Mouse (Mus musculus) stomach, postnatal 0 days (tissue): ENCODE data around the gene Zmat1. TPM values are rescaled to one million over a fixed set of nuclear protein-coding genes. Genes with fewer than 3 reads are reported as not detected.

ENCODE experiments used
- ATAC-seq: fragments of 200-750 bp; cut with Nextera tagmentation; 2 replicates; pipeline ENCODE4 v1.8.0; 2017; ENCODE audit not compliant: low FRiP score, low TSS enrichment
- DNase-seq: peaks from one replicate; pipeline ENCODE4 v3.0.0-alpha.2; 2016; ENCODE audit warnings: low spot score
- H3K27ac ChIP-seq: fragments of 300-500 bp; sonication (generic); replicated peaks from 2 replicates; pipeline ENCODE4 v1.5.1; 2014; ENCODE audit warnings: mild to moderate bottlenecking, control low read depth
- H3K27me3 ChIP-seq: fragments of 300-500 bp; sonication (generic); 2 replicates; pipeline ENCODE4 v1.6.1; 2014; ENCODE audit warnings: low read length; ENCODE audit not compliant: control insufficient read depth, insufficient read depth
- H3K36me3 ChIP-seq: fragments of 300-500 bp; sonication (generic); 2 replicates; pipeline ENCODE4 v1.6.1; 2014; ENCODE audit warnings: low read length, mixed read lengths; ENCODE audit not compliant: control insufficient read depth, insufficient read depth
- H3K4me1 ChIP-seq: fragments of 300-500 bp; sonication (generic); replicated peaks from 2 replicates; pipeline ENCODE4 v1.6.1; 2014; ENCODE audit warnings: antibody characterized with exemption; ENCODE audit not compliant: control insufficient read depth, insufficient read depth
- H3K4me2 ChIP-seq: fragments of 300-500 bp; sonication (generic); replicated peaks from 2 replicates; pipeline ENCODE4 v1.6.1; 2014; ENCODE audit warnings: low read depth, mild to moderate bottlenecking, control low read depth, moderate library complexity
- H3K4me3 ChIP-seq: fragments of 300-500 bp; sonication (generic); 2 replicates; pipeline ENCODE4 v1.5.1; 2014; ENCODE audit warnings: low read depth, low read length, control low read depth
- H3K9ac ChIP-seq: fragments of 300-500 bp; sonication (generic); 2 replicates; pipeline ENCODE4 v1.6.1; 2014; ENCODE audit warnings: mild to moderate bottlenecking, low read length, control low read depth, mixed read lengths
- H3K9me3 ChIP-seq: fragments of 300-500 bp; sonication (generic); 2 replicates; pipeline ENCODE4 v1.6.1; 2016; ENCODE audit warnings: low read length; ENCODE audit not compliant: control insufficient read depth
- CTCF ChIP-seq: IDR thresholded peaks from 2 replicates; pipeline ENCODE4 v1.5.1; 2016; ENCODE audit warnings: antibody characterized with exemption, low read depth, mild to moderate bottlenecking, moderate library complexity
- EP300 ChIP-seq: optimal IDR thresholded peaks from 2 replicates; pipeline ENCODE3; 2016; ENCODE audit warnings: antibody characterized with exemption
- WGBS: fragments of 180-500 bp; shearing (Covaris S2); extraction: QIAGEN DNeasy Blood & Tissue Kit; methylation state at CpG from one replicate; pipeline ENCODE4 v1.1.7; 2014; 5-methylcytosine and 5-hydroxymethylcytosine counted together
- polyA plus RNA-seq: library from polyadenylated mRNA; unstranded; fragments of >200 nt; fragmentation: Nextera tagmentation; extraction: Ambion mirVana; gene quantifications from 2 replicates; pipeline ENCODE4 v1.2.1, GENCODE M21; 2015

Gene Zmat1
- polyA plus RNA-seq, 1 experiment from 2014 or later, result 2.2 TPM

- Histone ChIP-seq H3K27me3 (no peaks in the 10 kb centered on the region), H3K4me2 (peak overlapping the region; percentile 44), H3K4me1 (no peaks in the 10 kb centered on the region), H3K4me3 (peak overlapping the region; percentile 59), H3K27ac (no peak overlapping the region), H3K9ac (no peak overlapping the region), H3K9me3 (no peaks in the 10 kb centered on the region), H3K36me3 (no peaks in the 10 kb centered on the region)
- no peak for DNase-seq
- no peak for TF ChIP-seq EP300
- no peak for TF ChIP-seq CTCF
- no peak for ATAC-seq
- 27% methylated on average over 5 of the region's 5 CpGs for WGBS
Measured at GRCm38 (mm10) chrX:135008021-135008420, 988 bp downstream of the Zmat1 start.

GRCm38 (mm10) chrX:134964546-134964945, 44.5 kb downstream of the Zmat1 start, which contains the start of gene Nxf2:
Gene Nxf2, minus strand, starts transcription at chrX:134964754.
- Histone ChIP-seq H3K9me3 (no peaks in the 10 kb centered on the region), H3K4me1 (no peaks in the 10 kb centered on the region), H3K36me3 (no peaks in the 10 kb centered on the region), H3K27ac (no peak within 1 kb of the TSS), H3K4me3 (peak within 1 kb of the TSS; percentile 24; the same call in 1 of the 2 replicates), H3K27me3 (no peaks in the 10 kb centered on the region), H3K4me2 (peak within 1 kb of the TSS; percentile 40), H3K9ac (no peak within 1 kb of the TSS)
- 92% methylated on average over 19 of the region's 19 CpGs for WGBS
- TF ChIP-seq CTCF (no peak), EP300 (no peak)
- ATAC-seq (no peak), DNase-seq (no peak)

- no peak overlapping the region for H3K27ac ChIP-seq
- 58% methylated on average over 32 of the region's 53 CpGs for WGBS
- ATAC-seq (peak; percentile 90), DNase-seq (peak; percentile 67)
- H3K9ac ChIP-seq, result no peak overlapping the region
- H3K36me3 ChIP-seq, result no peaks in the 10 kb centered on the region
- no peaks in the 10 kb centered on the region for H3K4me1 ChIP-seq
- no peak for TF ChIP-seq EP300
- no peak for TF ChIP-seq CTCF
- peak overlapping the region; percentile 24; the same call in 1 of the 2 replicates for H3K4me3 ChIP-seq
- no peaks in the 10 kb centered on the region for H3K27me3 ChIP-seq
- no peaks in the 10 kb centered on the region for H3K9me3 ChIP-seq
- peak overlapping the region; percentile 40 for H3K4me2 ChIP-seq
Measured at GRCm38 (mm10) chrX:134963305-134964094, 45.5 kb downstream of the Zmat1 start.

- Histone ChIP-seq H3K9me3 (no peaks in the 10 kb centered on the region), H3K9ac (no peak overlapping the region), H3K27ac (no peak overlapping the region), H3K36me3 (no peaks in the 10 kb centered on the region), H3K4me1 (no peaks in the 10 kb centered on the region), H3K4me3 (no peak overlapping the region), H3K4me2 (no peak overlapping the region), H3K27me3 (no peaks in the 10 kb centered on the region)
- DNase-seq (peak; percentile 35), ATAC-seq (no peak)
- WGBS, result 29% methylated on average over 5 of the region's 5 CpGs
- TF ChIP-seq CTCF (peak; percentile 72), EP300 (no peak)
Measured at GRCm38 (mm10) chrX:134930361-134930760, 78.6 kb downstream of the Zmat1 start.

- Histone ChIP-seq H3K36me3 (no peaks in the 10 kb centered on the region), H3K4me2 (no peak overlapping the region), H3K27ac (no peak overlapping the region), H3K4me3 (no peak overlapping the region), H3K9me3 (no peaks in the 10 kb centered on the region), H3K9ac (no peak overlapping the region), H3K27me3 (no peaks in the 10 kb centered on the region), H3K4me1 (no peaks in the 10 kb centered on the region)
- ATAC-seq (no peak), DNase-seq (no peak)
- TF ChIP-seq EP300, result no peak
- TF ChIP-seq CTCF, result no peak
- WGBS, result 65% methylated on average over 5 of the region's 5 CpGs
Measured at GRCm38 (mm10) chrX:134929927-134930326, 79.1 kb downstream of the Zmat1 start.

- Histone ChIP-seq H3K4me2 (no peak overlapping the region), H3K27ac (no peak overlapping the region), H3K4me3 (no peak overlapping the region), H3K9me3 (no peaks in the 10 kb centered on the region), H3K9ac (no peak overlapping the region), H3K4me1 (no peaks in the 10 kb centered on the region), H3K27me3 (no peaks in the 10 kb centered on the region), H3K36me3 (no peaks in the 10 kb centered on the region)
- DNase-seq (no peak), ATAC-seq (no peak)
- TF ChIP-seq EP300, result no peak
- peak; percentile 71 for TF ChIP-seq CTCF
Measured at GRCm38 (mm10) chrX:134925058-134925457, 84.0 kb downstream of the Zmat1 start.
